Mouse (Mus musculus): Measurements from ENCODE around the gene Col28a1.

Gene Col28a1

DNA sequence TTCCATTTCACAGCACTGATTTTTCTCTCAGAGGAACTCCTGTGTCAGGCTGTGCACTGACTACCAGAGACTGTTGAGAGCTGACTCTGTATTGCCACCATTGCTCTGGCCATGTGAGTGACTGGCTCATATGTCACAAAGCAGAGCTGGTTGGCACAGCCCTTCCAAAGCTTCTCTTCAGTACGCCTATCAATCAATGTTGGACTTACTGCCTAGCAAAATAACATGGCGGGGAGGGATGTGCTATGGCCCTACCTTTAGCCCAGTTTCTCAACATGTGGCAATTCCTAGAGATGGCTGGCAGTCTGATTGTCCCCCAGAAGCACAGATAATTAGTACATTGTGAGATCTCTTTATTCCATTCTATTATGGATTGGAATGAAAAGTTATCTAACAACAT, 109.2 kb downstream of the Col28a1 start:
- no peak for TF ChIP-seq GATA4 (IDR thresholded peaks at IDR 0.05; ENCODE audit: insufficient replicate concordance, low read length)

DNA sequence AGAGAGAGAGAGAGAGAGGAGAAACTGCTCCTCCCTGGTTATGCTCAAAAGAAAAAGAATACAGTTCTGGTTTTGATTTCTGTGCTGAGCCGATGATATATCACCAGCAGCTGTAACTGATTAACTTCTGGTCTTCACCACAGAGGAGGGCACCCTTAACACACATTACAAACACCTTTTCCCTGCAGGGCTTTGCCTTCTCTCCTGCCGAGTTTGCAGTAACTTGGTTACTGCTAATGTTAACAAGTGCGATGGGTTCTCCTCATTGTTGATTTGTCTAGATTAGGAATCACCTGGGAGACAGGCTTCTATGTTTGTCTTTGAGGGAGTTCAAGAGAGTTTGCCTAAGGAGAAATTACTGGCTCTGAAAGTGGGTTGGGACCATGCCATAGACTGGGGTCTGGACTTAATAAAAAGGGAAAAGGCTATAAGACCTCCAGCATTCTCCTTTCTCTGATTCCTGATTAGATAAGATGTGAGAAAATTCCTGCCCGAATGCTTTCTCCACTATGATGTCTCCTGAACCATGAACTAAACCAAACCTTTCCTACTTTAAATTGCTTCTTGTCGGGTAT, 114.8 kb downstream of the Col28a1 start:
- TF ChIP-seq GATA4 (IDR thresholded peaks at IDR 0.05; ENCODE audit: insufficient replicate concordance, low read length) = no peak

DNA sequence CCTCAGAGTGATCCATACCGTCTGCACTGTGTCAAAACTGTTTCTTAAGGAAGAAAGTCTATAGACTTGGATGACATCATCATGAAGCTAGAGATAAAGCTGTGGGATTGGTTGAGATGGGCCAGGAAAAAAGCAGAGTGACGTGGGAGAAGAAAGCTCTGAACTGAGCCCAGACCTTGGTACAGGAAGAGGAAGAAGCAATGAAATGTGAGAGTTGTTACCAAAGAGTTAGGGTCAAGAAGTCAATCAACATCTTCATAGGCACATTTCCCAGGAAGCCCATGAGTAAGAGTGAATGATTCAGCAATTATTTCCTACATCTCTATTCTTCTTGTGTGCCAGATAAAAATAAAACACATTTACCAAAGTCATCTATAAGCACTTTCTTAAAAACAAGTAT, 117.5 kb downstream of the Col28a1 start:
- no peak for TF ChIP-seq GATA4 (IDR thresholded peaks at IDR 0.05; ENCODE audit: insufficient replicate concordance, low read length)

DNA sequence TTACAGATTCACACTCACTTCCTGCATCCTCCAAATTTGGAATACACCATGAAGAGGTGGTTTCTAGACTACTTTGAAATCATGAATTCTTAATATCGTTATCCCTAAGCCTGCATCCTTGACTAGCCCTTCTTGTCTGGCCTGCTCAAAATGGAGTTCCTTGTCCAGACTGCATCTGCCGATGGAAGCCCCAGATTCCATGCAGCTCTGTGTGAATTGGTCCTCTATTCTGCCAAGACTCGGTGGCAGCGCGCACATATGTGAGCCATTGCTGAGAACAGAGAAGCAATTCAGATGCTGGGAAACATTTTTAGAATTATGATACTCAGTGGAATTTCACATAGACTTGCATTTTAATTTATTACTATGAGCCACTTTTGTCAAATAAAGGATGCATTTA, 123.4 kb downstream of the Col28a1 start:
- no peak for TF ChIP-seq GATA4 (IDR thresholded peaks at IDR 0.05; ENCODE audit: insufficient replicate concordance, low read length)

DNA sequence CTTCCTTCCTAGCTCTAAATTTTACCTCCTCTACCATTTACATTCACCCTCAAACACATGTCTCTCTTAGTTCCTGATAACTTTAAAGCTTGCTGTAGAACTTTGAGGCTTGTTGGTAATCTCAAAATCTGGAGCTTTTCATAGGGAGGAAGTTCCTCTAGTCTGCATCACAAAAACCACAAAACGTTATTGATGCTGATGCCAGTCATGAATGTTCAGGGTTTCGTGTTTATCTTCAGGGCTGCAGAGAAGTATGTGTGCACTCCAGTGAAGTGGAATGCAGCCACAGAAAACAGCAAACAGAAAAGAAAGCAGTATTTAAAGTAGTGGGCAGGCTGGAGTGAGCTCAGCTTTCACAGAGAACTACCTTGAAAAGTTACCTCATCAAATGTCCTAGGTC, 124.0 kb downstream of the Col28a1 start:
- no peak for TF ChIP-seq GATA4 (IDR thresholded peaks at IDR 0.05; ENCODE audit: insufficient replicate concordance, low read length)

DNA sequence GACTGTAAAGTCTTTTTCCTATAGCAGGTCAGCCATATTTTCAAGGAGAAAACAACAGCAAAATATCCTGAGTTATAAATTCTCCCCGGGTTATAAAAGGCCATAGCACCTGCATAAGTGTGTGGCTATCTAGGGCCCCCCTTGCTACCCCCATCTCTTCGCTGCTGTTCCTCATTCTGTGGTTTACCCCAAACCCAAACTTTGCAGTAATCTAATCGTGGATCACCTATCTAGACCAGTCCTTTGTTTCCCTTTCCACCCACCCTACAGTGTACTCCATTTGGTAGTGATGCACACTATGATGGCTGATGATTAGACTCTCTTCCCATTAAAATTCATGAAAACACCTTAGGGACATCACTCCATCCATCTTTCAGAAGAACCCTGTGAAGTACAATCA, 125.3 kb downstream of the Col28a1 start:
- no peak for TF ChIP-seq GATA4 (IDR thresholded peaks at IDR 0.05; ENCODE audit: insufficient replicate concordance, low read length)

DNA sequence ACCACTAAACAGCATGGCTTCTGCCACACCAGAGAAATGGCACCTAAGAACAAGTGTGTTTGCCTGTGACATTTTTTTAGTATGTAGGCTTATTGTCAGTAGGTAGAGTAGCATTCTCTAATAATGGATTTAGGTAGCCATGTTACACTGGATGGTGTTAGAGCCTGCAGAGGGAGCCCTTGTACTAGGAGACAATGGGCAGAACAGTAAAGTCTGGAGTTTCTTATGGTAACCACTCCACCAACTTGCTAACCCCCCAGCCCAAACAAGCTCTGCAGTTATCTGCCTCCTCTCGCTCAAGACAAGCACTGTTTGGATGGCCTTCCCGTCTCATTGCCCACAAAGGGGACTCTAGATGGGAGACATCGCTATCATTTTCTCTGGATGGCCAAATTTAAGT, 126.2 kb downstream of the Col28a1 start:
- no peak for TF ChIP-seq GATA4 (IDR thresholded peaks at IDR 0.05; ENCODE audit: insufficient replicate concordance, low read length)

DNA sequence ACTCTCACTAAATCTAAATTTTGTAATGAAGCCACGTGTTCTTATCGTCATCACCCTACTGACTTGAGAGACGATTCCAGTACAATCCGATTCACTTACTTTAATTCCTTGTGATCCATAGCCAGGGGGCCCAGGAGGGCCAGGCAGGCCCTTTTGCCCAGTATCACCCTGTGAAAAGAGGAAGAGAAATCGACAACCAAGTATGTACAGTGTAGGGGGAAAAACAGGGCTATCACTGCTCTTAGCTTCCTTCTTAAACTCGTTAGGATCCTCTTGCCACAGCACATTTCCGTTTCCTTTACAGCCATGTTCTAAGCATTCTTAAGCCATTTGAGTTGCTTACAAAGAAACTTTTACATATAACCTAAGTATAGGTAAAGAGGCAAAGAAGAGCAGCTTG, 133.2 kb downstream of the Col28a1 start:
- no peak for TF ChIP-seq GATA4 (IDR thresholded peaks at IDR 0.05; ENCODE audit: insufficient replicate concordance, low read length)

DNA sequence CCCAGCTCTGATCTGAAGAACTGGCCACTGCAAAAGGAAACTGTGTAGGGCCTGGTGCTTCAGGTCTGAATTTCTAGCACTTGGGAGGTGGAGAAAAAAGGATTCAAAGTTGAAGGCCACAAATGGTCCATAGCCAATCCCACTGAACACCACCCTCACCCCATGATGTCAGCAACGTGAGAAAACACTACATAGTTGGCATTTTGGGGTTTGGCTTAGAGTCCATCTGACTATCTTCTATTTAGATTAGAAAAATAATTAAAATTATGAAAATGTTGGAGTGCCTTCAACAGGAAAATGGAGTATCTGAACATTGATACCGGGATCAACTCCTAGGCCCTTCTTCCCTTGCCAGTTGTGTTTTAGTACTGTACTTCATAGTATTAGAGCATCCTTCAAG, 144.2 kb downstream of the Col28a1 start:
- no peak for TF ChIP-seq GATA4 (IDR thresholded peaks at IDR 0.05; ENCODE audit: insufficient replicate concordance, low read length)

DNA sequence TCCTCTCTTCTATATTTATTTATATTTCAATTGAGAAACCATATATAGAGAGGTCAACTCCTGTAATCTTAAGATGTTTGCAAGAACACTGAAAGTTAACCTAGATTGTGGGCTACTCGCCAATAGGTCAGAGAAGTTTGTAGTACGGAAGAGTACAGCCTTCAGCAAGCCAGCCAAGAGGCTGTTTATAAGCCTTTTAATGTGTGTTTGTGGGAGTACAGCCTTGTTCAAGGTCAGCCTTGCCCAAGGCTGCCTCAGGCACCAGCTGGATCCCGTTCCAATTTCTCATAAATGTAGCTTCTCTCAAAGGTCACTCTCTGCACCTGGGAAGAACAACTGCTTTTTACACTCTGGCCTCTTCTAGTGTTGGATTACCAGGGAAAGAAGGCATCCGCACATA, 146.0 kb downstream of the Col28a1 start:
- TF ChIP-seq GATA4 (IDR thresholded peaks at IDR 0.05; ENCODE audit: insufficient replicate concordance, low read length) = no peak

DNA sequence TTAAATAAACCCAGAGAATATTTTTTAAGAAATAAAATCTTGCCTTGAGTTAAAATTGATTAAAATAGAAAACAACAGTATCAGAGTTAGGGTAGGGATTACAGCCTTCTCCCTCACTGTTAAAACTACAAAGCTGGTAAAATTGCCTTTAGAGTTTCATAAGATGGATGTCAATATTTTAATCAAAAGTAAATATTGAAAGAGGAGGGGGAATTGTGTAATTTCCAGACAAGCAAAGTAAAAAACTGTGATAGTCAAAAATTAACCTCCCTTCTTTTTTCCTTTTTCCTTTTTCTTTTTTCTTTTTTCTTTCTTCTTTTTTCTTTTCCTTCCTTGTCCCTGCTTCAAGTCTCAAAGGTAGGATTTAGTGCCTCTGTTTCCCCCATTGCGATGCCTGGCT, 146.6 kb downstream of the Col28a1 start:
- peak; percentile 66 for TF ChIP-seq GATA4 (IDR thresholded peaks at IDR 0.05; ENCODE audit: insufficient replicate concordance, low read length)

DNA sequence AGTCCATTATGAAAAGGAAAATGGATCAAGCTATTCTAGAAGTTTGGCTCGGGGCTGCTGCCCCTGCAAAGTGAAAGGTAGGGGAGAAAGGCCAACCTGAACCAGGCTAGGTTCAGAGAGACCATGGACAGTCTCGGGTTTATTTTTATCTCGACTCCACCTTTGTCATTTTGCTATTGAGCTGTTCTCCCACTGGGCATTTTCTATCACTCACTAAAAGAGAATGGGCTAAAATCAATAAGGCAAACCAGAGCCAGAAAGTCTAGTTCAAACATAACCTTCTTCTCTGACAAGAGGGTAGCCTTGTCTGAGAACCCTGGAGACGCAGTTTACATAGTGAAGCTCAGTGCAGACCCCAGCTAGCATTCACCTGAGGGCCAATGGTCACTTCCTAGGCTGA, 163.7 kb downstream of the Col28a1 start:
- TF ChIP-seq GATA4 (IDR thresholded peaks at IDR 0.05; ENCODE audit: insufficient replicate concordance, low read length) = 0 out of 2 replicates have a peak, but pooled peaks have one; percentile 16

DNA sequence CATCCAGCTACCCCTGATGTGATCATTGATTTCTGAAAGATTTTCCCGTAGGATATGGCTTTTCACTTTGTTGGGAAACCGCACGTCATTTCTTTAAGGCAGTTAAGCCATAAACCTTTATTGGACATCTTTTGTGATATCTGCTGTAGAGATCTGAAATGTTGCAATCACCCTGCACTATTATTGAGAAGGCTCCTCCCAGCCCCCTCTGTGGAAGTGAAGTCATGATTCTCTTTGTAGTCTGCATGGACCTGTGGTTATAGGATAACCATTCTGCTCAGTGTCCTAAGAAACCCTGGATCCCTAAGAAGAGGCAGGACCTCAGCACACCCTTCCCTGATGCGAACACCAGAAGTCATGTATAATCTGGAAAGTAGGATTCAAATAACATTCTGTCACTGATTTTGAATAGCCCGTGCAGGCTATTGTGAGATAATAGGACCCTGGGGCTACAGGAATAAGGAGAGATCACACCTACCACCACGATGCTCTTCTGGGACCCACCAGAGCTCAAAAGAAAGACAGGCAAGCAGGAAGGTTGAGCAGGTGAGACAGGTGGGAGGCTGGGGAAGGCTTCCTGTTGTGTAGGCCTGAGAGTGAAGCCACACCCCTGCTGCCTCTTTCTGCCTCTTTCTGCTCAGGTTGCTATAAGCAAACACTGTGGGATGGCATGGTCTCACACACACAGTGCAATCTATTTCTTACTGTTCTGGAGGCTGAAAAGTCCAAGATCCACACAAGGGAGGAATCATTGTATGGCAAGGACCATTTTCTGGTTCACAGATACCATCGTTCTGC, 166.9 kb downstream of the Col28a1 start:
- no peak for TF ChIP-seq GATA4 (IDR thresholded peaks at IDR 0.05; ENCODE audit: insufficient replicate concordance, low read length)

DNA sequence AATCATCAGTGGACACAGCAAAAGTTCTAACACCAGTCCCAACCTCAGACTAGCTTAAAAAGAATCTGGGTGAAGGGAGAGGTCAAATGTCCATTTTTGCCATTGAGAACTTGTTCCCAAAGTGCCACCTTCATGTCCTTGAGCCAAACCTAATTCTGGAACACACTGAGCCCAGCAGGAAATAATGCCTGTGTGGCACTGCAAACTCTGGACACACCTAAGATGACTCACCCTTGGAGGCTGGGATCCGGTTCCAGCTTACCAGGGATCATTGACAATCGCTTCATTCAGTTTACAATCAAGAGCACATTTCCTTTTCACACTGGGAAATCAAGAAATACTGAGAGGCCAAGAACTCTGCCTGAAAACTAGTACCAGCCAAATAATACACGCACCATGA, 168.9 kb downstream of the Col28a1 start:
- no peak for TF ChIP-seq GATA4 (IDR thresholded peaks at IDR 0.05; ENCODE audit: insufficient replicate concordance, low read length)

DNA sequence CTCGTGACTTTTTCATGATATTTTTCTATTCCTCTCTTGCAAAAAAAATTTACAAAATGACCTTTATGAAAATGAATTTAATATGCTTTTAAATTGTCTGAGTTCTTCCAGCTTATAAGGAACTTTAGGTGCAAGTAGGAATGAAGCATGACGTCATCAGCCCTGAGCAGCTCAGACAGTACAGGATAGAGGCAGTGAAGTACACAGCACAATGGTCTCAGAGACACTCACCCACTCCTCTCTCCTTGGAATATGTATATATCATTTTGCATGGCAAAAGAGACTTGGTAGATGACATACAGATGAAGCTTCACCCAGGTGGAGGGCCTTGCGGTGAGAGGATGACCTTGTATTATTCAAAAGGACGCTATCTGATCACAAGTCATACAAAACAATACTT, 197.7 kb downstream of the Col28a1 start:
- no peak for TF ChIP-seq GATA4 (IDR thresholded peaks at IDR 0.05; ENCODE audit: insufficient replicate concordance, low read length)

DNA sequence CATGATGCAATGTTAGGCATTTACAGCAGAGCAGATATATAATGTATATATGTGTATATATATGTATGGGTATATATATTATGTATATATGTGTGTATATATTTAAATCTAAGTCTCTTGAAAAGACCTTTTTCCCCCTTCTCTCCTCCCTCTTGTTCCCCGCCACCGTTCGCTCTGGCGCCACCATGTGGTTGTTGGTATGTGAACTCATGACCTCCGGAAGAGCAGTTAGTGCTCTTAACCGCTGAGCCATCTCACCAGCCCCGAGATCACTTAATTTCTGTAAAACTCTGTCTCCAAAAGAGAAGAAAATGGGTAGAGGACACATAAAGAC, 208.8 kb downstream of the Col28a1 start:
- no peak for TF ChIP-seq GATA4 (IDR thresholded peaks at IDR 0.05; ENCODE audit: insufficient replicate concordance, low read length)
